Mouse (Mus musculus): ENCODE measurements around the gene Zfp286. TPM values are rescaled to one million over a fixed set of nuclear protein-coding genes. Genes with fewer than 3 reads are reported as not detected.

The Zfp286 gene
- total RNA-seq (2021): 1 to 10 TPM; 1.8 to 2.3 TPM
- long read RNA-seq, experiment 1, partial matches to known transcripts: 0 of 3 reads
- long read RNA-seq, experiment 1, other reads (novel, unspliced or antisense): 1 of 3 reads
- long read RNA-seq, experiment 2, partial matches to known transcripts: 0 of 2 reads
- long read RNA-seq, experiment 2, other reads (novel, unspliced or antisense): 0 of 2 reads

DNA sequence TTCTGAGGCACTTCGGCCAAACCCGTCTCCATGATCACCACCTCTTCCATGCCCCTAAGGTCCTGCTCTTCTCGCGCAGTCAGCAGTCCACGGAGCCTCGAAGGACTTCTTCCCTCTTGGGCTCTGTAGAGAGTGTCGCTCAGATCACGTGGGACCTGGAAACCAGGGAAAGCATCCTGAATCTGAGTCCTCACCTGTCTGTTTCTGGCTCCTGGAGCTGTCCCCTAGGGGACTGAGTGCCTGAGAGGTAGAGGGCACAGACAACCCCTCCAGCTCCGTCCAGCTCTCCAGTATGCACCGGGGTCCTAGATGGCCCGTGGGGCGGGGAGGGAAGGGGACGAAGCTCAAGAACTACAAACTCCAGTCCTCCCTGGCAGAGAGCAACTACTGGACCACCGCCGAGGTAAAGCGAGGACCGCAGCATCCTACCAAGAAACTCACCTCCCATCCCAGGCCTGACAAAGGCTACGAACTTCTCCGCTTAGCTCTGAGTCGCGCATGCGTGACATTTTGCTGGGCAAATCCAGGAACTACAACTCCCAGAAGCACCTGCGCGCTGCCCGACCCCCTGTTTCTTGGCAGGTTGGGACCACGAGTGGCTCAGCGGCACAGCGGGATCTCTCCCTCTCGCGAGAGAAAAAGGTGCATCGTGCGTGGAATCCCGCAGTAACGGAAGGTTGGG, at the start of gene Zfp286:
TSS of gene Zfp286 (minus strand) at position 528 of the 682 bp plus-strand sequence.
- peak; percentile 77 to 88 for DNase-seq

DNA sequence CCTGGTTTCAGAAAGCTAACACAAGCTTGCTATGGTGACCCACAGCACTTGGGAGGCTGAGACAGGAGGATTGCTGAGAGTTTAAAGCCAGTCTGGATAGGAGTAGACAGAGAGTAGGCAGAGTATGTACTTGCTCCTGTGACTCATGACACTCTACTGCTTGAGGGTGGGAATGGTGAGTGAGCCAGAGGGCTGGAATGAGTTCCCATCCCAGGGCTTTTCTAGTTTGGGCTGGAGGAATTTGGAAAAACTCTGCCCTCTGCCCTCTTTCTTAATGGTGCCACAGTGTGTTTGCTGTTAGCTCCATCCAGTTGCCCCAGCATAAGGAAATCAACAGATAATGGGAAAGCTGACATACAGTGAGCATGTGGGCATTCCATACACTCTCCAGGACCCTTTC, 42.6 kb upstream of the Zfp286 start:
- no peak for DNase-seq

DNA sequence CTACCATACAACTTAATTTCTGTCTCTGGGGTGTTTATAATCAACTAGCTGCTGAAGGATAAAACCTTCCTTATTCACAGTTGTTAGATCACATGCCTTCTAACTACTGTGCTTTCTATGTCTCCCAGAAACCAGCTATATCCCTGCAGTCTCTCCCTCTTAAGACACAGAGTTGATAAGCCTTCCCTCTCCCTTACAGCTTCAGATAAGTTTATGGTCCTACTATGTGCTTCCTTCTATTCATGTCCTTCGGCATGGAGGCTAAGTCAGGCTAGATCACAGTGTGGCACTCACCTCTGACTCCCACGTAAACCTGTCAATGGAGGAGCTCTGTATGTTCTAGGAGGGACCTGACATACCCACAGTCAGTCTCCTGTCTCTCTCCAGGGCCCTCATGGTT, 41.1 kb upstream of the Zfp286 start:
- no peak for DNase-seq

DNA sequence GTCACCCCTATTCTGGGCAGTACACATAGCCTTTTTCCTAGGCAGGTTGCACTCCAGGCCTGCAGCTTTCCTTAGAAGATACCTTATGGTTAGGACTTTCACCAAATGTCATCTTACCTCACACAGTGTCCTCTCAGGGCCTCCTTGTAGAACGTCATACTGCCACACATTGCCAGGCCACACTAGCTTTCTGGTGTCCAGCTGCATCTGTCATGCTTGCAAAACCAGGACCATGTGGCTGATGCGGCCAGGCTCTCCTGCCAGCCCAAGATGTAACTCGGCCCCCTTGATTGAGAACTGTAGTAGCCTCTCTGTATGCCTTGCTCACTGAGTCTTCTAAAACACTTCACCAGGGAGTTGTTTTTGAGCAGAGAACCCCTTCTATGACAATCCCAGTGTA, 38.6 kb upstream of the Zfp286 start:
- DNase-seq: no peak

DNA sequence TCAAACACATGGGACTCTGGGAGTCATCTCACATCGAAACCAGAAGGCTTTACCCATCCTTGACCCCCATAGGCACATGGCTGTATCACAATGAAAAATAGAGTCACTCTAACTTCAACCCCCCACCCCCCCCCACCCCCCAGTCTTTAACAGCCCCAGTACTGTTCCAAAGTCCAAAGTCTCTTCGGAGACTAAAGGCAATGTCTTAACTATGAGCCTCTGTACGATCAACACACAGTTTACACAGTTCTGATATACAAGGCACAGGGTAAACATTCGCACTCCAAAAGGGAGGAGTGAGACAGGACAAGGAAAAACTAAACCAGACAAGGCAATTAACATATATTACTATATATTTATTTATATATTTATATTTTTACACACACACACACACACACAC, 37.9 kb upstream of the Zfp286 start:
- no peak for DNase-seq

DNA sequence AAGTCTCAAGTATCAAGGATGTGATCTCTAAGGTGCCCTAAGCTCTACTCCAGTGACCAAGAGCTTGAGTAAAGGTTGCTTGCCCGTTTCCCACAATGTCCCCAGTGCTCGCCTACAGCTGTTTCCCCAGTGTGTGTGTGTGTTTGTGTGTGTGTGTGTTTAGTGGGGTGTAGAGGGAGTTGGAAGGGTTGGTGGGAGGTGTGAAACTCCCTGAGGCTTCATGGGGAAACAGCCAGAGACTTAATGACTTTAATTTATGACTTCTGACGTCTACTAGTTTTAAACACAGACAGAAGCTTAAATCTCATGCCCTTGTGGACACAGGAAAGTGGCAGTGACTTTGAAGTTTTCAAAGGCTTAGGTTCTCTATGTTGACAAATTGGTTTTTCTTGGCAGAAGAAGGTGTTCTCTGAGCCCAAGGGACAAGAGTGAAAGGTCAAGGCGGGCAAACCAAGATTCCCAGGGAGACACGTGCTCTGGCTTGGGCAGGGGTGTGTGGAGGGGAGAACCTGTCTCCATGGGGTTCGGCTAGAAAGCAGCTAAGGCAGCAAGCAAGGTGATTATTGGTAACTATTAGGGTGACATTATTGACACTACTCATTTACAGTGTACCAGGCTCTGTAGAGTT, 37.0 kb upstream of the Zfp286 start:
- peak; percentile 56 to 72 for DNase-seq

DNA sequence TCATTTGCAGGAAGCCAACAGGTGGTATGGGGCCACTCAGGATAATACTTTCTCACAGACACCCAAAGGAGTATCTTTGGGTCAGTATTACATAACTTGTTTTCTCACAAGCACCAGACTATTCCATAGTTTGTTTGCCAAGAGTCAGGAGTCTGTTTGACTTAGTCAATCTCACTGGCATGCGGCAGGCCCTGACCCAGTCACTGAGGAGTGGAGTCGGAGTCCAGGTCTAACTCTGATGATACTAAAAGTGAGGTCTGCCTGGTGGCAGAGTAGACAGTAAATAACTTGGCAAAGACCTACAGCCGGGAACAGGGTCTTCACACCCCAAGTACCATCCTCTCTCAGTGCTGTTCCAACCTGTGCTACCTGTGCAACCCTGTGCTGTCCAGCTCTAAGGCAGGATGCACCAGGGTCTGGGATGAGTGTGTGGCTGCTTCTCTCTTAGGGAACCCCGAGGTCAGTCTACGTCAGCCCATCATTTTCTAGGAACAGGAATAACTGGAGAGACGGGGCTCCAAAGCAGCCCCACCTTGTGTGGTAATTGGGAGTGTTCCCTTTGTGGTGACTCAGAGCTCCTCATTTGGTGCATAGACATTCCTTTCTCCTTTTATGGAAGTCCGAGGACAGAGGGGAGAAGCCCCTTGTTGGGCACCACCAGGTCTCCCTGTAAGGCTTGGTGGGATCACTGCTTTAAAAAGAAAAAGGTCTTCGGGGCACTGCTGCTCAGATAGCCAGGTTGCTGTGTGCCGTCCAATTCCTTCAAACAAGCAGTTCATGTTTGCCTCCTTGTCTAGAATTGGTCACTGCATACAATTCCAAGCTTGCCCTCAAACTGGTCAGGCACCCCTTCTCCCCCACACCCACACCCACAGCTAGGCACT, 36.2 kb upstream of the Zfp286 start:
- no peak for DNase-seq

DNA sequence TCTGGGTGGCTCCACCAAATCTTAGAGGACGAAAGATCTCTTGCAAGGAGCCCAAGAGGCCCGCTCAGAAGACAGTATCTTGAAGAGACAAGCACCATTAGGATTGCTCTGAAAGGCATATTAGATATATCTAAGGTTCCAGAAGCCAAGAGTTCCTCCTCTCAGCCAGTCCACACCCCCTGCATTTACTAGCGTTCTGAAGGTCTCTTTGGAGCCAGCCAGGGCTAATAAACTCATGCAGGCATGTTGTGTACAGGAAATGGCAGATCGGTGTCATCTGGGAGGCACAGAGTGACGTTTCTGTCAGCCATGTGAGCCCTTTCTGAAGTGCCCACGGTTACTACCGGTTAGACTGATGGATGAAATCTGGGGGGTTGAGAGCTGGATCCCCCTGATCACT, 34.9 kb upstream of the Zfp286 start:
- DNase-seq: no peak

DNA sequence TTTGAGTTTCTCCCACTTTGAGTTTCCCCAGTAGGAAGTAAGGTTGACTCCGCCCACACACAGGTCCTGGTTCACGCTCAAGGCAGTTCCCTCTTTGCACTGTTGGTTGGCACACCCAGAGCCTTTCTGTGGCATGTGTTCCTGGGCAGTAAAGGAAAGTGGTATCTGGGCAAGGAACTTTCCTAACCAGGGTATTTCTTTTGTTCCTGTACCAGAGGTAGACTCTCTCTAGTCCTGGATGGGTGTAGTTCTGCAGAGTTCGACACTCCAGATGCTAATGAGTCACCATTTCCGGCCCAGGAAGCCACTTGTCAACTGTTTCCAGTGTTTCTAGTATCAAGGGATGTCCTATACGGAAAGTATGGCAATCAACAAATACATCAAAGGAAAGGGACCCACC, 32.6 kb upstream of the Zfp286 start:
- DNase-seq: peak; percentile 26 to 27

DNA sequence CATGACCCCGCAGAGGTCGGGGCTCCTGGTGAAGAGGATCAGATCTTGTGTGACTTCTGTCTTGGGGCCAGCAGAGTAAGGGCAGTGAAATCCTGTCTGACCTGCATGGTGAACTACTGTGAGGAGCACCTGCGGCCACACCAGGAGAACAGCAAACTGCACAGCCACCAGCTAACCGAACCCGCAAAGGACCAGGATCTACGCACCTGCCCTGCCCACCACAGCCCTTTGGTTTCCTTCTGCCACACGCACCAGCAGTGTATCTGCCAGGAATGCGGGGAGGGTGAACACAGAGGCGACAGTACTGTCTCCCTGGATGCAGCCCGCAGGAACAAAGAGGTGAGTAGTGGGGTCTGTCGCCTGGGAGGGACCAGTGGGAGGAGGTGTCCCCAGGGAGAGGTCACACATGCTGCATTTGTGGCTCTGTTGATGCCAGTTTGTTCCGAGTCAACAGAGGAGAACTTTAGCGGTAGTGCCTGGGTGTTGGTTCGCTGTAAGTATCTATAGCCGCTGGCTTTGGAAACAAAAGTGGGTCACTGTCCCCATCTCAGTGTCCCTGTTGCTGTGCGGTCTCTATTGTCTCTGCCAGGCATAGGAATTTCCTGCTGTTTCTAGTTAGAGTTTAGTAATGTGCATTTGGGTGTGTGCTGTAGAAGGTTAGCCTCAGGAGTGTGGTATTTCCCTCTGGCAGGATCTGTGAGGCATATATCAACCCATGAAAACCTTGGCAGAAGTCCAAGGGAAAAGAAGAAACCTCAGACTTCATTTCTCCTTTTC, 31.6 kb upstream of the Zfp286 start:
- DNase-seq: peak; percentile 15 to 23

DNA sequence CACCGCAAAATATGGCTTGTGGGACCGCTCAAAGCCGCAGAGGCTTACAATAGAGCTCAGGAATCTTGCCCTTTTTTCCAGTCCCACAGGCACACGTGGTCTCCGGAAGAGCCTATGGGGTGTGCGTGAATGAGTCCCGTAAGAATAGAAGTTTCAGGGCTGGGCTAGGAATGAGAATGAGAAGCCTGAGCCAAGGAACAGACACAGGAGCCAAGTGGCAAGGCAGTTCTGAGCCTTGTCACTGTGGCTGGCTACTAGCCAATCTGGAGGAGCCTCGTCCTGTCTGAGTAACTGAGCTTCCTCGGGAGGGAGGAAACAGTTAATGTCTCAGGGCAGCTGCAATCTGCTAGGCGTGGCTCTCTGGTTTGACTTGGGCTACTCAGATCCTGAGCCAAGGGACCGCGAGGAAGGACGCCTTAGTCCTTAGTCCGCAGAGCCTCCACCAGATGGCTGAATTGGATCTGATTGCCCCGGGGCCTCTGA, 30.8 kb upstream of the Zfp286 start, which contains the start of gene Trim16:
TSS of gene Trim16 (plus strand) at position 173 of the 483 bp plus-strand sequence.
- peak; percentile 73 to 80 for DNase-seq

DNA sequence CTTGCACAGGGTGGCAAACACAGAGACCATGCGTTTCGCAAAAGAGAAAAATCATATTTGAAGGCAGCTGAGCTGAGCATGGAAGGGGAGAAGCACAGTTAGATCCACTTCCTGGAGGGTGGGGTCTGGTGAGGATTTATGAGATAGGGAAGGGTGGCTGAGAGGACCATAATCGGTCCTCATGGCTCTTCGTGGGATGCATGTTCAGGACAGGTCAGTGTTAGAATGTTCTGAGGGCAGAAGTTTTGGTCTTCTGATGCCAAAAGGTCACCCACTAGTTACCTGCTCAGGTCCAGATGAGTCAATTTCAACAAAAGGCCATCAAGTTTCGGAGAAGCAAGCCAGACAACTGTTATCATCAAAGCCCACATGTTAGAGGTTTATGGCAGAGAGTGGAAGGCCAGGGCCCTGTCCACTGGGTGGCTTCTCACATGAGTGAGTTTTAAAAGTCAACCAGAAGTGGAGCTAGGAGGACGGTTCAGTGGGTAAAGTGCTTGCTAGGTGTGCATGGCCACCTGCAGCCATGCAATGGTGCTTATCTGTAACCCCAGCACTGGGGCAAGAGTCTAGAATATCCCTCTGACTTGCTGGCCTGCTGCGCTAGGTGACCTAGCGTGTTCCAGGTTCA, 29.9 kb upstream of the Zfp286 start:
- no peak for DNase-seq

DNA sequence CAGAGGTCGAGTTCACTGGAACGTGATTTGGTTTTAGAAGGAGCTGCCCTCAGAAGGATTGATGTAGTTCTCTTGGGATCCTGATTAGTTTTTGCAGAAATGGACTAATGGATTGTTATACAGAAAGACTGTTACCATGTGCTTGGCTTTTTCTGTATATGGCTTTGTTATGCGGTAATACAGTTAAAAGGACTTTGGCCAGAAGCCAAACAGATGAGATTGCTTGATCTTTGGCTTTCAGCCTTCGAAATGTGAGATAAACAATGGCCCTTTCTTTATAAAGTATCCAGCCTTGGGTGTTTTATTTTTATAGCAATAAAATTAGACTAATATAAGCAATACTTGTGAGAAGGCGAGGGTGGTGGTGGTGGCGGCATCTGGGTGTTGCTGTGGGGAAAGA, 27.3 kb upstream of the Zfp286 start:
- no peak for DNase-seq

DNA sequence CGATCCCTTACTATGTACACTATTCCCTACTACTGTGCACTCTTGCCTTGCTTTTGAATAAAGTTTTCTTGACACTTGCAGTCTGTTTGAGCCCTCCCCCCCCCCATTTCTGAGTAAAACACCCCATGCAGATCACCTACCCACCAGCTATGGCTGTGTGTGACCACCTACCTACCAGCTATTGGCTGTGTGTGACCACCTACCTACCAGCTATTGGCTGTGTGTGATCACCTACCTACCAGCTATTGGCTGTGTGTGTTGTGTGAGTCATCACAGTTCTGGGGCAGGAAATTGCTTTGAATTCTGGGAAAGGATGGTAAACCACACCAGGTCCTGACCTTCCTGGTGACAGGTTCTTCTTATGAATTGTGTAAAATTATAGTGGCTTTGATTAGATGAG, 26.2 kb upstream of the Zfp286 start:
- DNase-seq: no peak

DNA sequence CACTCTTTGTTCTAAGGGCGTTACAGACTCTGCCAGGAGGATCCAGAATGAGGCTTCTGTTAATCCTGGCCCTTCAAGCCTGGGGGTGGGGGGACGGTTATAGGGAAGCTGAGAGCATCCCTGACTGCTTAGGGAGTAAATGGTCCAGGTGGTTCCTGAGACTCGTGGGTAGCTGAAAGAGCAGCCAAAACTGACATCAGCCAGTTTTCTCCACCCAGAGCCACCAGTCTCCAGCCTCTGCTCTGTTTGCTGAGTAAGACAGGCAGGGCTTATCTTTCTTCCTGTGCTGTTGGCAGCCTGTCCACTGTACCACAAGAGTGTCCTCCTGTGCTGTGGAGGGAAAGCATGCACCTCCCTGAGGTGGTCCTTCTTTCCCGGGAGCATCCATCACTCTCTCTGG, 25.4 kb upstream of the Zfp286 start:
- no peak for DNase-seq

DNA sequence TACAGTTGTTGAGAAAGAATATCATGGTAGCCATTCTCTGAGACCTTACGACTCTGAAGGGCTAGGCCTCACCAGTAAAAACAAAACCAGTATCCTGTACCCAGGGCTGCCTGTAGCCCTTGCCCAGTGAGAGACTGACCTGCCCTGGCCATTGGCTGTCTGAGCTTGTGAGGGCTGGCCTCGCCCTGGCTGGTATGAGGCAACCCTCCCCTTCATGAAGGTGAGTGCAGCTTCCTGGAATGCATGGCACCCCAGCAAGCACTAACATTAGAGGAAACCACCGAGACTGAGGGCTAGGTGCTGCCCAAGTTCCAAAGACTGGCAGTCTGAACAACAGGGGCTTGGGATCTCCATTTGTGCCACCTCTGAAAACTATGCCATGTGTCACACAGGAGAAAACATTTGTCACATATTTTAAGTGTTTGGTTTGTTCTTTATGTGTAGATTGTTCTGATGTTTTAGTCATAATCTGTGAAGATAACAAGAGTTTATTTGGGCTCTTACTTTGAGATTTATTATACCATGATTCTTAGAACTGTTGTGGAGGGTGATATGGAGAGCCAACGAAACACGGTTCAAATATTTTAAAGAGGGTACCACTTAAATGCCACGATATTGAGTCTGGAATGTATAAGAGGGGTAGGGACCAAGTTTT, 24.8 kb upstream of the Zfp286 start:
- DNase-seq: no peak

DNA sequence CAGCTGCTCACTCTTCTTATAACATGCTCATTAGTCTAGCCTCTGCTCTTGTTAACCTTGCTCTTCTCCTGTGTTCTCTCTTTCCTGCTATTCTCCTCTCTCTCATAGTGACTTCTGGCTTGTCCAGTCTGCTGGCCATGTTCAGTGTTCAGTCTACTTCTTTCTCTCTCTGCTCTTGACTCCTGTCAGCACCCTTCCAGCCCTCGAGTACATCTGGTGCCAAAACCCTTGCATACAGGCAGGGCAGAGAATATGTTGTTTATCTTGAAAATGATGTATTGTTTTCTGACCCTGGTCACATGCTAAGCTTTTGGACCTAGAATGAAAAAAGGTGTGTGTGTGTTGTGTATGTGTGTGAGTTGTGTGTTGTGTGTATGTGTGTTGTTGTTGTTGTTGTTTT, 24.2 kb upstream of the Zfp286 start:
- no peak for DNase-seq

DNA sequence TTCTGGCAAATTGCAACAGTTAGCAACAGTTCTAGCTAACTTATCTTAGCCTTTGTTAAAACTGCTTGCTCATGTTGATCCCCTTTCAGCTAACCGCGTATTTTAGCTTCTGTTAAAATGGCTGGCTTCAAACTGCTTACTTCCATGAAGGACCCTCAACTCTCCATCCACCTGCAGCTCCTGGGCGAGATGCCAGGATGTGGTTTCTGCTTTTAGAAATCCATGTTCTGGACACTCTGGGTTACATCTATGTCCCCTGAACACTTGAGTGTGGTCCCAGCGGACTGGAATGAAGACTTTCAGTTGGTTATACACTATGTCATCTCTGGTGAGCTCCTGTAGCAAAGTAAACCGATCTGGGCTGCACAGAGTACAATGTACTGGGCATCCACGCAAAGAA, 23.0 kb upstream of the Zfp286 start:
- DNase-seq: no peak

DNA sequence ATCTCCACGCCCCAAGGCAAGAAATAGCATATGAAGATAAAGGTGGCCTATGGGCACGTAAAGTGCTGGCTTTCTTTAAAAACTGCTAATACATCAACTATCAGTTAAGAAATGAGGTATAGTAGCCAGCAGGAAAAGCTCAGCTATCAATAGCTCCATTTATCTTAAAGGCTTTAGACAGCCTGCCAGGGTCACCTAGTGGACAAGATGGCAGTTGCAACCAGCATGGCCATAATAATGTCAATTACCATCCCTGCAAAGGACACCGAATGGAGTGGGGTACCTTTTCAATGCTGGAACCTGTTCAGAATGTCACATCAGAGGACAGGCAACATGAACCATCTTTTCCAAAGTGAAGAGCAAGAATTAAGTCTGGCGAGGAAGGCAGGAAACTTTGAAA, 19.9 kb upstream of the Zfp286 start:
- DNase-seq: peak in 1 of 2 experiments; percentile 16

DNA sequence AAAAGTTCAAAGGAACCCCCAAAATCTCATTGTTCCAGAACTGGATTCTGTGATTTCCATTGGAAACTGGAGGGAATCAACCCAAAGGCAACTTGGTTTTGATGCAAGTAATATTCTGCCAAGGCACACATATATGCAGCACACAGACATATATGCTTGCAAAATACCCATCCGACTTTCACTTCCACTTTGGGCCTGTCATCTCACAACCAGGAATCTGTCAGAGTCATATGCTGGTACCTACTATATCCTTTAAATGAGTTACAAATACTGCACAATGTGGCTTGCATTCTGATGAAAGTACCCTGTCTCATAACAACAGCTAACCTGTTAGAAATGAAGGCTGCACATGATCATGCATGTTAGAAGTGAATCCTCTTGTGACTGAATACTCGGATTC, 18.7 kb upstream of the Zfp286 start:
- DNase-seq: no peak

DNA sequence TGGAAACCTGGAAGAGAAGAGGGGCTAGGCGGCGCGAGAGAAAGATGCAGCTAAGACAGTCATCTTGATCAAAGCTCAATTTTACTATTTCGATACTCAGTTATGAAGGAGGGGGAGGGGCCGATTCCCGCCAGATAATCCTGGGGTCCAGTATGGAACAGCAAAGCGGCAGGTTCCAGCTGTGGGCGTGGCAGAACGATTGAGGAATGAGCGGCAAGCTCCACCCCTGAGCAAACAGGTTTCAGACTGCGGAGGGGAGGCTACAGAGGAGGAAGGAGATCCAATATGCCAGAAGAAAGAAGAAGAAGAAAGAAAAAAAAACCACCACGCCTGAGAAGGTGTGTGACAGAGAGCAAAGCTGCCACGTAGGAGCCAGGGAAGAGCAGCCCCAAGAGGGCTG, 14.9 kb upstream of the Zfp286 start:
- DNase-seq: no peak

All from adrenal gland, postnatal 36 days (tissue).